Mouse (Mus musculus) intestine, embryonic 15.5 days (tissue): ENCODE results near the gene Atp2a2. TPM values are rescaled to one million over a fixed set of nuclear protein-coding genes. Genes with fewer than 3 reads are reported as not detected.
"Not testable (repeated sequence)": the region's sequence is repeated elsewhere in the genome, so short reads cannot be mapped to it uniquely, and the experiment has no call there.

Experiments used
- ATAC-seq: fragments of 200-750 bp; cut with Nextera tagmentation; 2 replicates; pipeline ENCODE4 v1.8.0; 2017; ENCODE audit warnings: moderate TSS enrichment, moderate library complexity
- H3K27ac ChIP-seq: fragments of 300-500 bp; sonication (generic); 2 replicates; pipeline ENCODE4 v1.5.1; 2015; ENCODE audit warnings: mild to moderate bottlenecking, inconsistent platforms
- H3K27me3 ChIP-seq: fragments of 300-500 bp; sonication (generic); replicated peaks from 2 replicates; pipeline ENCODE4 v1.6.1; 2015; ENCODE audit warnings: inconsistent platforms
- H3K36me3 ChIP-seq: fragments of 300-500 bp; sonication (generic); 2 replicates; pipeline ENCODE4 v1.6.1; 2015; ENCODE audit warnings: inconsistent platforms
- H3K4me1 ChIP-seq: fragments of 300-500 bp; sonication (generic); replicated peaks from 2 replicates; pipeline ENCODE4 v1.6.1; 2015; ENCODE audit warnings: inconsistent platforms
- H3K4me2 ChIP-seq: fragments of 300-500 bp; sonication (generic); replicated peaks from 2 replicates; pipeline ENCODE4 v1.6.1; 2015; ENCODE audit warnings: mild to moderate bottlenecking, inconsistent platforms
- H3K4me3 ChIP-seq: fragments of 300-500 bp; sonication (generic); replicated peaks from 2 replicates; pipeline ENCODE4 v1.5.1; 2015; ENCODE audit warnings: inconsistent platforms
- H3K9ac ChIP-seq: fragments of 300-500 bp; sonication (generic); 2 replicates; pipeline ENCODE4 v1.6.1; 2015; ENCODE audit warnings: inconsistent platforms
- H3K9me3 ChIP-seq: fragments of 300-500 bp; sonication (generic); 2 replicates; pipeline ENCODE4 v1.6.1; 2016; ENCODE audit warnings: inconsistent platforms
- WGBS: fragments of 180-500 bp; shearing (Covaris S2); methylation state at CpG from one replicate; pipeline ENCODE4 v1.1.7; 2015; 5-methylcytosine and 5-hydroxymethylcytosine counted together
- polyA plus RNA-seq: library from polyadenylated mRNA; unstranded; fragments of >200 nt; fragmentation: Nextera tagmentation; extraction: Ambion mirVana; gene quantifications from 2 replicates; pipeline ENCODE4 v1.2.1, GENCODE M21; 2015

Atp2a2 gene
- polyA plus RNA-seq, 1 experiment from 2014 or later, result 33.8 TPM

DNA sequence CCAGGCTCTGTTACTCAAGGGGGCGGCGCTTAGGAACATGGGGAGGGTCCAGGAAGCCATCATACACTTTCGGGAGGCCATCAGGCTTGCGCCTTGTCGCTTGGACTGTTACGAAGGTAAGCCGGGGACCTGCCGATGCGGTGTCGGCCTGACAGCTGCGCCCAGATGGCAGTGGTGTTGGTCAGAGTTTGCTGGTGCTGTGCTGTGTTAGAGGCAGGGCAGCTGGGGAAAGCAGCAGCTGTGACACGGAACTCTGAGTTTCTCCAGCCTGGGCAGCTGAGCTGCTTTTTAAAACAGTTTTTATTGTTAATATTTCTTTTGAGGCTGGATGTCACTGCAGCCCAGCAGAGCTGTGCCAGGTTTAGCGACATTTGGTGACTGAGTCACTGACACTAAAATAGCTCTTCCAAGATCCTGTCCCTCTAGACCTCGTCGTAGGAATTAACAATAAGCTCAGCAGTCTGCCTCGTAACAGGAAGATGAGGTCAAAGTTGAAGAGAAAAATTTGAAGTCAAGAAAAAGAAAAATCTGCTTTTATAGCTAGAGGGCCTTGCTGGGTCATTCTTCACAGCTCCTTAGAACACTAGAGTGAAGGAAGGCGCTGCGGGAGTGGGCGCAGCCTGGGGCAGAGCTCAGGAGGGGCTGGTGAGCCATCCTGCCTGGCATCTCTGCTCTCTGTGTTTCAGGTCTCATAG is 62.5 kb downstream of the Atp2a2 start:
- no peaks in the 10 kb centered on the region for H3K9me3 ChIP-seq
- no peak overlapping the region for H3K4me3 ChIP-seq
- ATAC-seq, result no peak
- H3K36me3 ChIP-seq, result peaks cover 76% of the 10 kb centered on the region
- no peak overlapping the region for H3K9ac ChIP-seq
- no peaks in the 10 kb centered on the region for H3K4me1 ChIP-seq
- H3K27ac ChIP-seq, result no peak overlapping the region
- H3K4me2 ChIP-seq, result no peak overlapping the region
- WGBS, result 76% methylated on average over 19 of the region's 19 CpGs
- H3K27me3 ChIP-seq, result no peaks in the 10 kb centered on the region

DNA sequence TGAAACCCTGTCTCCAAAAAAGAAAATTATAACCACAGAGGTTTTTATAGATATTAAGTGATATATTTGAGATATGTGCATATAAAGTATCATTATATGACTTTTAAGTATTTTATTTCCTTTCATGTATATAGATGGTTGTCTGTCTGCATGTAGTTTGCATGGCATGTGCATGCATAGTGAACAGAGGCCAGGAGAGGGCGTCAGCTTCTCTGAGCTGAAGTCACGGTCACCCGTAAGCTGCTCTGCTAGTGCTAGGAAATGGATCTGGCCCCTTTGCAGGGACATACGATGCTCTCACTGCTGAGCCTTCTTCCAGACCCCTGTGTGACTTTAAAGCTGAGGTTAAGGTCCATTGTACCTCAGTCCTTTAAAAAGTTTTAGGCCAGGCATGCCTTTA is 67.5 kb downstream of the Atp2a2 start:
- Histone ChIP-seq H3K4me2 (no peak overlapping the region), H3K27me3 (no peaks in the 10 kb centered on the region), H3K36me3 (peaks cover 67% of the 10 kb centered on the region), H3K27ac (no peak overlapping the region), H3K9me3 (no peaks in the 10 kb centered on the region), H3K4me3 (no peak overlapping the region), H3K9ac (no peak overlapping the region), H3K4me1 (no peaks in the 10 kb centered on the region)
- WGBS, result 87% methylated on average over 4 of the region's 4 CpGs
- ATAC-seq, result no peak

DNA sequence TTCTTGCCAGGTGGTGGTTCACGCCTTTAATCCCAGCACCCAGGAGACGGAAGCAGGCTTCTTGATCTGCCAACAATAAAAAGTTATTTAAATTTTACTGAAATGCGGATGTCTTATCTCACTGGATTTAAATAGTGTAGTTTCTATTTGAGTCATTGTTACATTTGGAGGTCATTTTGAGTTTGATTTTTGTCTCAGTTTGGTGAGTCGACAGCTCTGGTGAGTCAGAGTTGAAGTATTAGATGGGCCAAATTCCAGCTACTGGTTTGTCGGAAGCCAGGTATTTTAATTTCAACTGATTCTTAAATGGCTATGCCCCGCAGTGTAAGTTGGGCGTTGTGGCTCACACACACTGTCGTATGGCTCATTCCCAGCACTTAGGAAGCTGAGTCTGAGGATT is 70.8 kb downstream of the Atp2a2 start:
- Histone ChIP-seq H3K36me3 (peaks cover 49% of the 10 kb centered on the region), H3K9me3 (no peaks in the 10 kb centered on the region), H3K9ac (no peak overlapping the region), H3K4me2 (no peak overlapping the region), H3K27ac (no peak overlapping the region), H3K4me1 (no peaks in the 10 kb centered on the region), H3K4me3 (no peak overlapping the region), H3K27me3 (no peaks in the 10 kb centered on the region)
- ATAC-seq, result no peak
- WGBS, result 92% methylated on average over 8 of the region's 8 CpGs

DNA sequence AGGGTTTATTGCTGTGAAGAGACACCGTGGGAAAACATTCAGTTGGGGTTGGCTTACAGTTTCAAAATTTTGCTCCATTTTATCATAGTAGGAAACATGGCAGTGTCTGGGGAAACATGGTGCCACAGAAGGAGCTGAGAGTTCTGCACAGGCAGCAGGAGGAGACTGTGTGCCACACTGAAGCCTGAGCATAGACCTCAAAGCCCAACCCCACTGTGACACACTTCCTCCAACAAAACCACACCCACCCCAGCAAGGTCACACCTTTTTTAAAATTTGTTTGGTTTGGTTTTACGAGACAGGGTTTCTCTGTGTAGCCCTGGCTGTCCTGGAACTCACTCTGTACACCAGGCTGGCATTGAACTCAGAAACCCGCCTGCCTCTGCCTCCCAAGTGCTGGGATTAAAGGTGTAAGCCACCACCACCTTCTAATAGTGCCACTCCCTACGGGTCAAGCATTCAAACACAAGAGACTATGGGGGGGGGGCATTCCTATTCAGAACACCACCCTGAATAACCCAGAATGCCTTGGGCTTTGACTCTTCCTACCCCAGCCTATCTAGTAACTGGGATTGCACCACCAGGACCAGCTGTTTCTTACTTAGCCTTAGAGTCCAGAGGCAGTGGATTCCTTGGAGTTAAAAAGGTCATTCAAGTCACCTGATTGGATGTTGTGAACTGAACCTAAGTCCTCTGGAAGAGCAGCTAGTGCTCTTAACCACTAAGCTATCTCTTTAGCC is 71.8 kb downstream of the Atp2a2 start:
- no peaks in the 10 kb centered on the region for H3K4me1 ChIP-seq
- no peak overlapping the region for H3K4me3 ChIP-seq
- H3K27ac ChIP-seq, result no peak overlapping the region
- H3K4me2 ChIP-seq, result no peak overlapping the region
- ATAC-seq, result no peak
- WGBS, result 88% methylated on average over 4 of the region's 4 CpGs
- no peaks in the 10 kb centered on the region for H3K9me3 ChIP-seq
- H3K9ac ChIP-seq, result no peak overlapping the region
- peaks cover 45% of the 10 kb centered on the region for H3K36me3 ChIP-seq
- H3K27me3 ChIP-seq, result no peaks in the 10 kb centered on the region

DNA sequence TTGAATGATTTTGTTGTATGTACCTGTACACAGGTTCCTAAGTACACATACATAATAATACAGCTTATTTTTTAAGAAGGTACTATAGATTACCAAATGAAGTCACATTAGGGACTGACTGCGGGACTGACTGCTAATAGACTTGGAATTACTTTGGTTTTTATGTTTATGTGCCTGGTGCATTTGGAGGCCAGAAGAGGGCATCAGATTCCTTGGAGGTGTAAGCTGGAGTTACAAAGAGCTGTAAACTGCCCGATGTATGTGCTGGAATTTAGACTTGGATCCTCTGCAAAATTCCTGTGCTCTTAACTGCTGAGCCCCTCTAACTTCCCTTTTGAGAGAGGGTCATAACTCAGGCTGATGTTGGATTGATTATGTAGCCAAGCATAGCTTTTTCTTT is 76.5 kb downstream of the Atp2a2 start:
- ATAC-seq, result no peak
- no peak overlapping the region for H3K4me2 ChIP-seq
- H3K4me1 ChIP-seq, result peaks cover 6% of the 10 kb centered on the region; the same call in 1 of the 2 replicates
- H3K27ac ChIP-seq, result no peak overlapping the region
- H3K27me3 ChIP-seq, result no peaks in the 10 kb centered on the region
- no peaks in the 10 kb centered on the region for H3K9me3 ChIP-seq
- H3K4me3 ChIP-seq, result no peak overlapping the region
- H3K36me3 ChIP-seq, result peaks cover 20% of the 10 kb centered on the region
- H3K9ac ChIP-seq, result no peak overlapping the region
- WGBS, result 80% methylated on average over 2 of the region's 2 CpGs

DNA sequence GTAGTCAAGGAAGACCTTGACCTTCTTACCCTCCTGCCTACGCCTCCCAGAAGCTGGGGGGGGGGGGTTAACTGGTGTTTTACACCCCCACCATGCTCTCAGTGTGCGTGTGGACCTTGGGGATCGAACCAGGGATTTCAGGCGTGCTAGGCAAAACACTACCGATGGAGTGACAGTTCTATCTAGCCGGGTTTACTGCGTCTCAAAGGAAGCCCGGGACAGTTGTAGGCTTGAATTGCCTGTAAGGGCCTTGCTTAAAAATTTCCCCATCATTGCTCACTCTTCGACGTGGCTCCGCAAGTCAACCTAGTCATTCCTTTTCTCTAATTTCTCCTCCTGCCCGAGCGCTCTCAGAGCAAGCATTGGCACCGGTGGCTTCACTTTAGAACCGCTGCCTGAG is 78.9 kb downstream of the Atp2a2 start:
- H3K4me2 ChIP-seq, result peak overlapping the region; percentile 86
- no peaks in the 10 kb centered on the region for H3K27me3 ChIP-seq
- H3K4me1 ChIP-seq, result peaks cover 6% of the 10 kb centered on the region; the same call in 1 of the 2 replicates
- no peak overlapping the region for H3K27ac ChIP-seq
- H3K4me3 ChIP-seq, result peak overlapping the region; percentile 87
- no peak for ATAC-seq
- no peaks in the 10 kb centered on the region for H3K9me3 ChIP-seq
- H3K9ac ChIP-seq, result peak overlapping the region; percentile 97
- H3K36me3 ChIP-seq, result peaks cover 1% of the 10 kb centered on the region
- WGBS, result 26% methylated on average over 15 of the region's 15 CpGs

DNA sequence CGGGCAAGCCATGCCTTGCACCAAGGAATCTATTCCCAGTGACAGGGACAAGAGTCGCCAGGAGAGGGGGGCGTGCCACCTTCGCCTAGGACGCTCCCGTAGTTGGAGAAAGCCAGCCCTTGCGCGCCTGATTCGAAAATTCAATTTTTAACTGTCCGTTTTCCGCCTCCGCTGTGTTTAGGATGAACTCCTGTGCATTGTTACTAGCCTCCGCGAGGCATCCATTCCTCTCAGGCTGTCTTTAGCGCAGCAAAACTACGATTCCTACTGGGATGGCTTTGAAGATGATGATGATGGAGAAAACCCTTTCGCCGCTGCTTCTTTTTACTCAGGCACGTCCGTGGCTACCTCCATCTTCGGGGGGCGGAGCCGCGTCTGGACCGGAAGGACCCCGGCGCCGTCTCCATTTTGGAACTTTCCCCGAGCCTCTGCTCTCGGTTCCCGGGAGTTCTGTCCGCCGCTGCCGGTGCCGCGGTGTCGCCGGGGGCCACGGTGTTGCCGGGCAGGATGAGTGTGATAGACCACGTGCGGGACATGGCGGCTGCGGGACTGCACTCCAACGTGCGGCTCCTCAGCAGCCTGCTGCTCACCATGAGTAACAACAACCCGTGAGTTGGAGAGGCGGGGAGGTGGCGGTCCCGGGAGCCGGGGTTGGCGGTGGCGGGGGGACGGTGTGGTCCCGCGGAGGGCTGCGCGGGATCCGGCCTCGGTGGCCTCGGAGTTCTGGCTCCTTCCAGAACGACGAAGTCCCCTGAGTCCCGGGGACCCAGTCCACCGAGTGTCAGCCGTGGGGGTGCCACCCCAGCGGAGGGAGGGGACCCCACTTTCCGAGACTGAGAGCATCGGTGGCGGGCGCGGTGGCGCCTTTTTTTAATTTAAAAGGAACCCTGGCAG is 79.7 kb downstream of the Atp2a2 start:
- Histone ChIP-seq H3K9me3 (no peaks in the 10 kb centered on the region), H3K4me2 (peak overlapping the region; percentile 86), H3K27ac (peak overlapping the region; percentile 85), H3K4me3 (peak overlapping the region; percentile 87), H3K4me1 (peaks cover 6% of the 10 kb centered on the region; the same call in 1 of the 2 replicates), H3K27me3 (no peaks in the 10 kb centered on the region), H3K36me3 (no peaks in the 10 kb centered on the region), H3K9ac (peak overlapping the region; percentile 97)
- under 1% methylated on average over 72 of the region's 73 CpGs for WGBS
- ATAC-seq, result peak; percentile 93

DNA sequence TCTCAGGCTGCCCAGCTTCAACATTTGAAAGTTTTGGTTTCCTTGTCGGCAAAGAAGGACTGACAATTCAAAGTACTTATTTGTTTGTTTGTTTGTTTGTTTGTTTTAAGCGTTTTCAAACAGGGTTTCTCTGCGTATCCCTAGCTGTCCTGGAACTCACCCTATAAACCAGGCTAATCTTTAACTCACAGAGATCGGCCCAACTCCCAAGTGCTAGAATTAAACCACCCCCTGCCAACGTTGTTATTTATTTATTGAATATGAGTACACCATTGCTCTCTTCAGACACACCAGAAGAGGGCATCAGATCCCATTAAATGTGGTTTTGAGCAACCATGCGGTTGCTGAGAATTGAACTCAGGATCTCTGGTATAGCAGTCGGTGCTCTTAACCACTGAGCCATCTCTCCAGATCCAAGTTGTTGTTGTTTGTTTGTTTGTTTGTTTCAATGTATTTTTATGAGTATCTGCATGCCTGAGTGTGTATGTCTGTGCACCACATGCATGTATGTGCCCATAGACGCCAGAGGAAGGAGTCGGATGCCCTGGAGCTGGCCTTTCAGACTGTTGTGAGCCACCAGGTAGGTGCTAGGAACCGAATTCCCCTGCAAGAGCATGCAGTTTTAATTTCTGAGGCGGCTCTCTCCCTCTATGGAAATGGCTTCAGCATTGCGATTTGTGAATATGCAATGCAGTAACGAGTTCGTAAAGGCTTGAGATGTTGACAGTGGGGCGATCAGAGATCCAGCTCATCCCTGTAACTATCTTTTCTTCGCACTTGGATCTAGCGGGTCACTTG is 80.6 kb downstream of the Atp2a2 start, which contains the start of gene Anapc7:
TSS of gene Anapc7 (plus strand) at position 423 of the 798 bp plus-strand sequence.
- no peaks in the 10 kb centered on the region for H3K27me3 ChIP-seq
- H3K4me3 ChIP-seq, result peak within 1 kb of the TSS; percentile 87
- ATAC-seq, result peak; percentile 34
- H3K9ac ChIP-seq, result peak within 1 kb of the TSS; percentile 97
- no peaks in the 10 kb centered on the region for H3K36me3 ChIP-seq
- H3K27ac ChIP-seq, result peak within 1 kb of the TSS; percentile 85
- no peaks in the 10 kb centered on the region for H3K9me3 ChIP-seq
- peak within 1 kb of the TSS; percentile 86 for H3K4me2 ChIP-seq
- 17% methylated on average over 17 of the region's 17 CpGs for WGBS
- peaks cover 6% of the 10 kb centered on the region; the same call in 1 of the 2 replicates for H3K4me1 ChIP-seq

DNA sequence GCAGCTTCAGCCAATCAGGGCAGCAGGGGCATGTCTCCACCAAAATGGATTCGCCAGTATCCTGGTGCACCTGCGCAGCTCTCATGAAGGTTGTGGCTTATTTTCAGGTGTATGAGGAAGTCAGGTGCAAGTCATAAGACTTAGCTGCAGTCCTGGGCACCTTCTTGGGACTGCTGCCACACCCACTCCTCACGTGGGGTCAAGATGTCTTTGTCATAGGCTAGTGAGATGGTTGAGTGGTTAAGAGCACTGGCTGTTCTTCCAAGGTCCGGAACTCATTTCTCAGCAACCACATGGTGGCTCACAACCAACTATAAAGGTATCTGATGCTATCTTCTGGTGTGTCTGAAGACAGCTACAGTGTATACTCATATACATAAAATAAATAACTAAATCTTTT is 81.3 kb downstream of the Atp2a2 start:
- not testable (repeated sequence) for H3K27me3 ChIP-seq, H3K9ac ChIP-seq, H3K36me3 ChIP-seq, H3K4me1 ChIP-seq, H3K9me3 ChIP-seq, H3K4me3 ChIP-seq, H3K27ac ChIP-seq, ATAC-seq, H3K4me2 ChIP-seq
- WGBS, result 59% methylated on average over 4 of the region's 4 CpGs

DNA sequence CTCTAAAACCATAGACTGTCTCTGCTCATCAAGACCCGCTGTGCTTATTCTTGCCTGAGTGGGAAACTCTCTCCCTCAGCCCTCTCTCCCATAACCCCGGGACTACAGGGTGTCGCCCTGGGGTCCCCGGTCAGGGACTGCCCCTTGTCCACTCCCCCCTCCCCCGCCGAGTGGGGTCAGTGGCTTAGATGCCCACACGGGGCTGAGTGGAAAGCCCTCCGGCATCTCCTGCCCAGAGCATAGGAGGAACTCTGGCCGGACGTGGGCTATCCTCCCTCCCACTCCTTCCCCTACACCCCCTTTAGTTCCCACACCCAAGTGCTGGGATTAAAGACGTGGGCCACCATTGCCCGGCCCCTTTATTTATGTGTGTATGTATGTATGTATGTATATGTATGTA is 86.6 kb downstream of the Atp2a2 start:
- WGBS, result 92% methylated on average over 12 of the region's 12 CpGs
- peaks cover 4% of the 10 kb centered on the region; the same call in 1 of the 2 replicates for H3K4me1 ChIP-seq
- no peaks in the 10 kb centered on the region for H3K9me3 ChIP-seq
- H3K27me3 ChIP-seq, result no peaks in the 10 kb centered on the region
- H3K4me2 ChIP-seq, result no peak overlapping the region
- H3K9ac ChIP-seq, result no peak overlapping the region
- no peaks in the 10 kb centered on the region for H3K36me3 ChIP-seq
- no peak overlapping the region for H3K4me3 ChIP-seq
- no peak for ATAC-seq
- H3K27ac ChIP-seq, result no peak overlapping the region

DNA sequence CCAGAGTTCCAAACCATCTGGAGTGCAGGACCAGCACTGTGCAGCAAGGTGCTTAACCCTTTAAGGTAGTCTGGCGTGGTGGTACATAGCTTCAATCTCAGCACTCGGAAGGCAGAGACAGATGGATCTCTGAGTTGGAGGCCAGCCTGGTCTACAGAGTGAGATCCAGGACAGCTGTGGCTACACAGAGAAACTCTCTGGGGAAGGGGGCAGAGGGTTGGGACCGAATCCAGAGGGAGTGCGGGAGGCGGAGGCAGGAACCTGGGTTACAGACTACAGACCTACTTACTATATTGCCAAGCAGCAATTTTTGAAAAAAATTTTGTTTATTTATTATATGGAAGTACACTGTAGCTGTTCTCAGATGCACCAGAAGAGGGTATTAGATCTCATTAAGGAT is 87.7 kb downstream of the Atp2a2 start:
- Histone ChIP-seq H3K27ac (no peak overlapping the region), H3K9me3 (no peaks in the 10 kb centered on the region), H3K9ac (no peak overlapping the region), H3K4me1 (peaks cover 4% of the 10 kb centered on the region; the same call in 1 of the 2 replicates), H3K36me3 (peaks cover 6% of the 10 kb centered on the region), H3K4me3 (no peak overlapping the region), H3K27me3 (no peaks in the 10 kb centered on the region), H3K4me2 (no peak overlapping the region)
- WGBS, result 90% methylated on average over 5 of the region's 5 CpGs
- ATAC-seq, result no peak
